Mouse (Mus musculus): ENCODE results near the gene St8sia1.

DNA sequence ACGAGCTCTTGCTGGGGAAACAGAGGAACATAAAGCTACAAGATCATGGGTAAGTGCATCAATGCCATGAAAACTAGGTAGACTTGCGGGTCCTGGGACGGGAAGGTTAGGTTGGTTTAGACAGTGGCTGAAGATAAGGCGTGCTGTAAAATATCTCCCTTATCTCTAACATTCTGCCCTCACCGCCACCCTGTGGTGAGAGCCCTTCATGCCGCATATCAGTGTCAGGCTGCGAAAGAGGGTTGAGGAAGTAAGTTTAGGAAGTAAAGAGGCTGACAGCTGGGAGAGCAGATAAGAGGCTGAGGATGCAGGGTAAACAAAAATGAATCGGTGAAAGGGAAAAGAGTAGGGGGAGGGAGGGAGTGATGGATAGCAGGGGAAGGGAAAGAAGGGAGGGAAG, 133.0 kb downstream of the St8sia1 start:
- no peak for TF ChIP-seq POLR2A (IDR thresholded peaks at IDR 0.05; ENCODE audit: borderline replicate concordance, extremely low read depth, low read depth, low read length)
- no peak for TF ChIP-seq CTCF (IDR thresholded peaks at IDR 0.05; ENCODE audit: insufficient read depth, low read length)

Measured in lung, adult 2 months (tissue).